Mouse (Mus musculus) cerebellum, adult 2 months (tissue): Measurements from ENCODE around the gene Ubl7.

Source experiments
- CTCF ChIP-seq: fragments of 200-500 bp; IDR thresholded peaks from 2 replicates; pipeline ENCODE4 v1.5.1; 2011; ENCODE audit warnings: low read depth, mild to moderate bottlenecking, control low read depth, low read length, moderate library complexity, borderline replicate concordance; ENCODE audit not compliant: insufficient read depth
- POLR2A ChIP-seq: fragments of 200-500 bp; IDR thresholded peaks from 2 replicates; pipeline ENCODE4 v1.6.1; 2011; ENCODE audit warnings: low read length, control low read depth, borderline replicate concordance; ENCODE audit not compliant: insufficient read depth

DNA sequence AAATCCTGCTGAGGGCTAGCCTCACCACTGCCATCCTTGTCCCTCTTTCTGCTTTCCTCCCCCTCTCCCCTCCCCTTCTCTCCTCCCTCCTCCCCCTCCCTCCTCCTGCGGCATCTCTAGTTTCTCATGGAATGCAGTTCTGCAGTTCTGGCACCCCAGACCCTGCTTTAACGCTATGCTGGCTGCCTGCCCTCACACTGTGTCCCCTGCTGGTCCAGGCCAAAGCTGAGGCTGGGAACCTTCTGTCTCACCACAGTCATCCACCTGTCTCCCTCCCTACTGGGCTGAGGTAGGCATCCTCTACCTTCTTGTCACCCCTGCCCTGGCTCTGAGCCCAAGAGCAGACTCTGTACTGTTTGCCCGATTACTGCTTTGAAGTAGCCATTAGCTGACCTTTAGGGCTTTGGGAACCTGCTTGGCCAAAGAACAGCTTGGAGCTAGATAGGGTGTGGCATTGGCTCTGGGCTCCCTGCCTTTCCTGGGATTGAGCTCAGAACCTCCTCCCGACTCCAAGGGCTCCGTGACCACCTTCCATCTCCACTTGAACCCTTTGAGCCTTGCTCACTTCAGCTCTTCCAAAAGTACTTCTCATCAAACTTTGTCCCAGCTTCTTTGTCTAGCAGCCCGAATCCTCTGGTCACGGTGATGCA, 36.7 kb downstream of the Ubl7 start:
- TF ChIP-seq CTCF, result no peak
- TF ChIP-seq POLR2A, result no peak
